Mouse (Mus musculus): ENCODE data around the gene Cngb1. TPM values are rescaled to one million over a fixed set of nuclear protein-coding genes. Genes with fewer than 3 reads are reported as not detected.
"Not testable (repeated sequence)": the region's sequence is repeated elsewhere in the genome, so short reads cannot be mapped to it uniquely, and the experiment has no call there.

Cngb1 gene
- total RNA-seq, 1 experiment from 2014 or later = 2.6 TPM

DNA sequence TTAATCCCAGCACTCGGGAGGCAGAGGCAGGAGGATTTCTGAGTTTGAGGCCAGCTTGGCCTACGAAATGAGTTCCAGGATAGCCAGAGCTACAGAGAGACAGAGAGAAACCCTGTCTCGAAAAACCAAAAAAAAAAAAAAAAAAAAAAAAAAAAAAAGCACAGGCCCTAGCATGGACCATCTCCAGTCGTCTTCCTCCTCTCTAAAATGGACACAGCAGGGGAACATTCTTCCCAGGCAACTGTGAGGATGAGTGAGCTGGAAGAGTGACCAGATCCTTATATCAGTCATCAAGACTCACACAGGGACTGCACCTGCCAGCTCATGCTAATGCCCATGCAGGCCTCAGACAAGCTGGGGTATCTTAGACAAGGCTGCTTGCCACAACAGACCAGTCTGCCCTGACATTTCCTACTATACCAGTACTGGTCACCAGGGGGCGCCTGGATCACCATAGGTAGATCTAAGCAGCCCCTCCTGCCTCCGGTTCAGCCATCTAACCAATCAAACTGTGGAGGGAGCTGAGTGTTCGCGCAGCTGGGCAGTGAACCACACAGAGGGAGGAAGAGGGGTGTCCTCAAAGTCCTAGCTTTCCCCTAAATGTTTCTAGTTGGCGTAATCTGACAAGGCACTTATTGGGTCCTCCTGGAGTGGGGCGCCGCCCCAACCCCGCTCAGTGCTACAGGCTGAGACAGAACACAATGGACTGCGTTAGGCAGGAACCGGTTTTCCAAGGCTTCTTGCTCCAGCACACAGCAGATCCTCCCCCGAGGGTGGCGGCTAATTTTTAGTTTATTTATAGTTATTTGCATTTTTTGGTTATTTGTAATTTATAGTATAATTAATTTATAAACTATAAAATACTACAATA, 51.6 kb downstream of the Cngb1 start:
- ATAC-seq (replicated peaks; ENCODE audit: low read depth, poor library complexity, severe bottlenecking) = peak; percentile 99

DNA sequence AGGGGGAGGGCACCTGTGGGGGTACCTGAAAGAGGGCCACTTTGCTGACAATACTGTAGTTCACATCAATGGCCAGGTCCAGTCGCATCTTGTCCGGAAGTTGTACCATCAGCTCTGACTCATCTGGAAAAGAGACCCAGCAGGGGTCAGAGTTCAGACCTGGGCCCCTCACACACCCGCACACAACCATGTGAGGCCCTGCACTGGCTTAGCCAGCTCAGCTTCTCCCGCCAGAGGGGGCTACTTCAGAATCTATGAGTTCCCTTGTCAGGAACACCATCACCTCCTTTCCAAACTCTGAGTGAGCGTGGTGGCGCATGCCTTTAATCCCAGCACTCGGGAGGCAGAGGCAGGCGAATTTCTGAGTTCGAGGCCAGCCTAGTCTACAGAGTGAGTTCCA, 54.3 kb downstream of the Cngb1 start:
- ATAC-seq (replicated peaks; ENCODE audit: low read depth, poor library complexity, severe bottlenecking) = no peak

DNA sequence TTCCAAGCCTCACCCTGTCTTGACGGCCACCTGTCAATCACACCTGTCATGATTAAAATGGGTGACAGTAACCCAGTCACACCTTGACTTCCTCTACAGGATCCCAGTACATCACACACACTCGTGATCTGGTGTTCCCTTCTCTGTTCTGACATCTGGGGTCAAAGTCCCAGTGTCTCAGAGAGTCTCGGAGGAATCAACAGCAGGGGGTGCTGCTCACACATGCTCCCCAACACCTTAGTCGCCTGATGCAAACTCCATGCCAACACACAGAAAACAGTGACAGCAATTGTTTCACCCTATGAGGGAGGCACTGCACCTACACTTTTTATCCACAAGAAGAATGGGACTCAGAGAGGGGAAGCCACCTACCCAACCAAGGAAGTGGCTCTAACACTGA, 56.5 kb downstream of the Cngb1 start:
- peak; percentile 43 for ATAC-seq (replicated peaks; ENCODE audit: low read depth, poor library complexity, severe bottlenecking)

- ATAC-seq (replicated peaks; ENCODE audit: low read depth, poor library complexity, severe bottlenecking) = no peak
Observed at GRCm38 (mm10) chr8:95247277-95247676, 59.1 kb downstream of the Cngb1 start.

- ATAC-seq (replicated peaks; ENCODE audit: low read depth, poor library complexity, severe bottlenecking) = peak; percentile 65
Observed at GRCm38 (mm10) chr8:95245180-95245579, 61.2 kb downstream of the Cngb1 start.

DNA sequence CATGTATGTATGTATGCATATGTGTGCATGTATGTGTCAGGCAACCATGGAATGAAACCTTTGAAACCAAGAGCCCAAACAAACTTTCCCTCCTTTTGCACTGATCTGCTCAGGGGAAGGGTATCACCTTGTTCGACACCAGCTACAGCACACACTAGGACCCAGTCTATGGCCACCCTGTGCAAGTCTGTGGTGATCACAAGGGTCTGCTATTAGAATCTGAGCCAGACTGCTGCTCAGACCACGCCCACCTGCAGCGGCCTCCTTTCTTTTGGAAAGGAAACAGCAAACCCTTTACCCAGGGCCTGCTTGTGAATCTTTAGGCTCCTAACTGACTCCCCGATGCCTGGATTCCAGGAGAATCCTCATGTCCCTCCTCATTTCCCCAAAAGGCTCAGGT, 62.5 kb downstream of the Cngb1 start:
- ATAC-seq (replicated peaks; ENCODE audit: low read depth, poor library complexity, severe bottlenecking) = no peak

DNA sequence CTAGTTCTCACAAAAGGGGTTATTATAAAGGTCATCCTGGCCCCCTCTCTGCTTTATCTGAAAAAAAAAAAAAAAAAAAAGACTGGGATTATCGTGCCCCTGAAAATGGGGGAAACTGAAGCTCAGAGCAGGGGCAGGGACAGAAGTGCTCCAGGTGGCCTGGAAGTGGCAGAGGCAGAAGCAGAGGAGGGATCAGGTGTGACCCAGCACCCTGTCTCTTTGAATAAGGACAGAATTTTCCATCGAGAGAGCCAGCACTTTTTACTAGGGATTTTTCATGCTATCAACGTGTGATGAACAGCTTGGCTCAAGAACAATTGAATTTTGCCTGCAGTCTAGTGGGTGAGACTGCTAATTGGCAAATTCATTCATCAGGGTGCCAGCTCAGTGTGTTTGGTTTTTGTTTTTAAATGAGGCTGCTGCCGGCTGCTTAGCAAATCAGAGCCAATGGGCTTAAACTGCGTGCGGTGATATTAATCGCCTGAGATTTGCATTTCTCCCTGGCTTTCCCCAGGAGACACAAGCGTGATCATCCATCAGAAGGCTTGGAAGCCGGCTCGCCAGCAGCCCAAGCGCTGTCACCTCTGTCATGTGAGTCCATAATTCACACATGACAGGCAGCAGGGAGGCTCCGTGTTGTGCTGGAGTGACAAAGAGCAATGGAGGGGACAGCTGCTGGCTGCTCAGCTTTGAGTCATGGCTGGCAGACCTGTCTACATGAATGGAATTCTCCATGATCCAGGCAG, 63.4 kb downstream of the Cngb1 start:
- no peak for ATAC-seq (replicated peaks; ENCODE audit: low read depth, poor library complexity, severe bottlenecking)

DNA sequence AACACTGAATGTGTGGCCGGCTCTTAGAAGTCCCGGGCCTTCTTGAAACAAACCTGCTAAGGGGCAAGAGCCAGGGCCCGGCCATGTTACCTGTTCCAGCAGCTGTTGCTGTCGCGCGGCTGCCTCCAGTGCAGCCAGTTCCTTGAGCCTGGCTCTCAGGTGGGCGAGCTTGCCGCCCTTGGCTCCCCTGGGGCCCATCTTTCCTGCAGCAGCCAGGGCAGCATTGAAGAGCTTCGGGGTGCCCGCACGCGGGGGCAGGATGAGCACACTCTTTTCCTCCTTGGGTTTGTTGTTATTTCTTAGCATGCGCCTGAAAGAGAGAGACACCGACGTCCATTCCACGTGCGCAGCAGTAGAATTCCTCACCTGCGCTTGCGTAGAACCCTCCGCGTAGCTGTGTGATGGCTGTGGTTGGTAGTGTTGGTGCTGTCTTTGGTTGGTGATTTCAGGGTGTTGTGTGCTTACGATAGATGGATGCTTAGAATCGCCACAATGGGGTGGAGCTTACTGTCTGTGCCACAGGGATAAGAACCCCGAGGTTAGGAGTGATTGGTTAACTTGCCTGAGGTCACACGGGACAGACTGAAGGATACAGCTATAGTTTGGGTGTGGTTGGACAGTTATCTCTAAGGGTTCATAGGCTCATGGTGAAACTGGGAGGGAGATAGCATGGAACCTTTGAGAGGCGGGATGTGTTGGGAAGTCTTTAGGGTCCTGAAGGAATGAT, 64.1 kb downstream of the Cngb1 start:
- peak; percentile 35 for ATAC-seq (replicated peaks; ENCODE audit: low read depth, poor library complexity, severe bottlenecking)

GRCm38 (mm10) chr8:95235683-95236082, 70.7 kb downstream of the Cngb1 start:
- peak; percentile 95 for ATAC-seq (replicated peaks; ENCODE audit: low read depth, poor library complexity, severe bottlenecking)

GRCm38 (mm10) chr8:95230086-95230485, 76.3 kb downstream of the Cngb1 start:
- ATAC-seq (replicated peaks; ENCODE audit: low read depth, poor library complexity, severe bottlenecking) = not testable (repeated sequence)

DNA sequence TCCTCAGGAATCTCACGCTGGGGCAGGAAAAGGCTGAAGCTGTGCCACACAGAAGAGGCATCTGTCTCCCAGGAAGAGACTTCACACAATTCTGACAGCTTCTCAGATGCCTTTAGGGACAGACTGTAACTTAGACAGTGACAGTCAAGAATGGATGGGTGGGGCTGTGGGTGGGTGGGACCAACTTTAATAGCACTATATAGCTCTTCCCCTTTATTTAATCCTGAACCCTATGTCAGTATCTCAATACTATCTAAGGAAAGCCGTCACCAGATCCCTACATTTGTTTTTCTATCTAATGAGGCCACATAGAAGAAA, 79.3 kb downstream of the Cngb1 start:
- no peak for ATAC-seq (replicated peaks; ENCODE audit: low read depth, poor library complexity, severe bottlenecking)

- no peak for ATAC-seq (replicated peaks; ENCODE audit: low read depth, poor library complexity, severe bottlenecking)
Observed at GRCm38 (mm10) chr8:95226251-95227150, 79.9 kb downstream of the Cngb1 start.

- 0 out of 2 replicates have a peak, but pooled peaks have one; percentile 29 for ATAC-seq (replicated peaks; ENCODE audit: low read depth, poor library complexity, severe bottlenecking)
Observed at GRCm38 (mm10) chr8:95223969-95224368, 82.4 kb downstream of the Cngb1 start.

GRCm38 (mm10) chr8:95221045-95221444, 85.3 kb downstream of the Cngb1 start:
- ATAC-seq (replicated peaks; ENCODE audit: low read depth, poor library complexity, severe bottlenecking) = no peak

DNA sequence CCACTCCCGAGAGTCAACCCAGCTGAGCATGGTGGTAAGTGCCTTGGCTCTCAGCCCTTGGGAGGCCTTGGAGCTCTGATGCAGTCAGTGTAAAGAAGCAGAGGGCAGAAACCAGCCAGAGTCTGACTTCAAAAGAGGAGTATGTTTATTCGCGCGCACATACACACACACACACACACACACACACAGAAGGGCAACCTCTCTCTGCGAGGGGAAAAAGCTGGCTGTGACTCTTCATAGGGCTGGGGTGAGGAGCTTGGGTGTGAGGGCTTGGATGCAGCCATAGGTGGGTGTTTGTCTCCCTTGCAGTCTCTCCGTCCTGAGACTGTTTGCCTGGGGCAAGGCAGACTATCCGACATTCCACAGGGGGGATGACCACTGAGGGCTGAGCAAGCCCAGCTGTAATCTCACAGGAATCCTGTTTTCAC, 85.8 kb downstream of the Cngb1 start:
- ATAC-seq (replicated peaks; ENCODE audit: low read depth, poor library complexity, severe bottlenecking) = no peak

DNA sequence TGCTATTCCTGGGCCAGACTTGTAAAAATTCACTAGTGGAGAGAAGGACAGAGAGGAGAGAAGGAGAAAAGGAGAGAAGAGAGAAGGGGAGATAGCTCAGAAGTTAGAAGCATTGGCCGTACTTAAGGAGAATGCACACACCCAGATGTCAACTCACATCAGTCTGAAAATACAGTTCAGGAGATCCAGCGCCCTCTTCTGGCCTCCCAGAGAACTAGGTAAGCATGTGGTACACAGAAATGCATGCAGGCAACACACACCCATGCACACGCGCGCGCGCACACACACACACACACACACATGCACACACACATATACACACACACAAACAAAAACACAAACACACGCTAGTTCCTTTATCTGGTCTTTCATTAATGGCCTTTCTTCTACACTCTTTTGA, 86.8 kb downstream of the Cngb1 start:
- ATAC-seq (replicated peaks; ENCODE audit: low read depth, poor library complexity, severe bottlenecking) = no peak

DNA sequence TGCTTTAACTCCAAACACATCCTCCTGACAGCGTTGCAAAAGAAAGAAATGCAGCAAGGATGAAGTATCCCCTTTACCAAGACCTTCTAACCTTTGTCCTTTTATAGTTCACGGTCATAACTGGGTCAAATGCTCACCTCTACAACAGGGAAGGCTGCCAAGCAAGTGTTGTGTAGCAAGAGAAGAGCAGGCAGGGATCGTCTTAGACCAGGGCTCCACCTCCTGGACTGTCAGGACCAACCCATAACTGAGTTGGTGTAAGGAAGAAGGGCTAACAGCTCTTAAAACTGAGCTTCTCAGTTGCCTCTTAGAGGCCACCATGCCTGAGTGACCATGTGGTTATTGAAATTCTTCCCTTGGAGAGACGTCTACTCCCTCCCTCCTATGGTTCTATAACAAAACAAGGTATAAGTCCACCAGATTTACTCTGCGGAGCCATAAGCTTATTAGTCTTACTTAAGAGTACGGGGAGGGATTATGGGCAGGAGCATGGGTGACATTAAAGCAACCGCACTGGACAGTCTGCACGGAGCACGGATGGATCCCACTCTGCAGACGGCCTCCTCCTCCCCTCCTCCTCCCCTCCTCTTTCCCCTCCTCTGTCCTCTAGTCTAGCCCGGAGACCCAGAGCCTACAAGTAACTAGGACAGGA, 90.5 kb downstream of the Cngb1 start:
- ATAC-seq (replicated peaks; ENCODE audit: low read depth, poor library complexity, severe bottlenecking) = no peak

DNA sequence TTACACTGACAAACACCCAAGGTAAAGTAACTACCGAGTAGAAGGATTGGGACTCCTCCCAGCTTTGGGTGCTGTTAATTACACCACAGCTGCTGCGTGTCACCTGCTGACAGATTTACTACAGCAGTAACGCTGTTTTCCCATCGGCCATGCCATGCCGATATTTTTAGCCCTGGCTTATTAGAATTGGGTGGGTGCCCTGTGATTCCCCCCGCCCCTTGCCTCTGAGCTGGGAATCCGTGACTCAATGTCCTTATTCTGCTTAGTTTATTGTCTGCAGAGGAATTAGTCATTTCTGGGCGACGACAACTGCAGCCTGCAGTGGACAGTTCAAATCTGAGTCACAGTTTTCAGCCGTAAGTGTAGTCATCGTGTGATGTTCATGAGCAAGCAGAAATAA, 96.5 kb downstream of the Cngb1 start:
- ATAC-seq (replicated peaks; ENCODE audit: low read depth, poor library complexity, severe bottlenecking) = no peak

GRCm38 (mm10) chr8:95205946-95206345, 100.4 kb downstream of the Cngb1 start:
- no peak for ATAC-seq (replicated peaks; ENCODE audit: low read depth, poor library complexity, severe bottlenecking)

Measured in common myeloid progenitor, adult 5-6 weeks (primary cell).